Comparison of ENCODE assay signal across 8 mouse cellular contexts in the genomic region with DNA sequence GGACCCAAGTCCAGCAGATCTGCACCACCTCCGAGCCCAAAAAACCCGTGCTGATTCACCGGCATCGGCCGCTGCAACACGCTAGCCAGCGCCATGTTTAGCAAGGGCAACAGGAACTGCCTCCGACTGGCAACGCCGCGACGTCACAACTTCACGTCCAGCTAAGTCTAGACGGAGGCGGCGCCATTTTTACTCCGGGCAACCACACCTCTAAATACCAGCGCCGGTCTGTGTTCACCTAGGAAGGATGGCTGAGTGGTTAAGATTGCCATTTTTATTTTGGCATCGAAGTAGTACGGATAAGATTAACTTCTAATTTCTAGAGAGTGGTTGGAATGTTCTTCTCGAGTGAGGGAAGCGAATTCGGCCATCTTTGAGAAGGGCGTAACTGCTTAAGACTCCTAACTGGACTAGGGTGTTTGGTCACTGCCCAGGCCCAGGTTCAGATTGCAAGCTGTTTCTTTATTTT. TPM values are rescaled to one million over a fixed set of nuclear protein-coding genes. Genes with fewer than 3 reads are reported as not detected.
DNase-seq lines count a peak whose midpoint lies in the region; ATAC-seq and TF ChIP-seq lines count a peak whose summit lies in the region.

A gene (minus strand): TSS at position 126 of the 469 bp plus-strand sequence.

- TF ChIP-seq CTCF in liver, adult 2 months (IDR thresholded peaks at IDR 0.05; ENCODE audit: low read depth, low read length): no peak

- under 1% methylated on average over 25 of the region's 25 CpGs for WGBS in heart, embryonic 10.5 days
- under 1% methylated on average over 25 of the region's 25 CpGs for WGBS in kidney, embryonic 15.5 days
- under 1% methylated on average over 25 of the region's 25 CpGs for WGBS in liver, adult 2 months

- peak within 1 kb of the TSS; percentile 89 for H3K9ac ChIP-seq in kidney, embryonic 15.5 days
- H3K9ac ChIP-seq in liver, adult 2 months (ENCODE audit: low read depth, low read length): peak within 1 kb of the TSS; percentile 70

- ATAC-seq in erythroblast, adult 5-6 weeks (replicated peaks; ENCODE audit: low FRiP score, poor library complexity, severe bottlenecking): peak; percentile 97
- ATAC-seq in kidney, embryonic 15.5 days (replicated peaks; ENCODE audit: low FRiP score): peak; percentile 89

- H3ac ChIP-seq in myocyte (ENCODE audit: control insufficient read depth, insufficient read length): no peak within 1 kb of the TSS

- DNase-seq in B cell, adult 2 months: peak; percentile 86 to 88
- peak; percentile 96 for DNase-seq in brain, adult 2 months (ENCODE audit: low read depth, low spot score)
- DNase-seq in heart, embryonic 10.5 days (ENCODE audit: low spot score): peak; percentile 96
- peak; percentile 84 for DNase-seq in liver, adult 2 months (ENCODE audit: extremely low read depth, low read depth, low spot score)
- peak; percentile 91 for DNase-seq in splenic B cell, adult 2 months (ENCODE audit: low read depth, low spot score)

- peak; percentile 37; the same call in 1 of the 2 replicates for TF ChIP-seq POLR2A in liver, adult 2 months (IDR thresholded peaks at IDR 0.05; ENCODE audit: extremely low read depth, insufficient read depth, low read length)
- peak; percentile 77 for TF ChIP-seq POLR2A in myocyte (IDR thresholded peaks at IDR 0.05; ENCODE audit: insufficient read length, low read depth)

- peak within 1 kb of the TSS; percentile 95 for H3K27ac ChIP-seq in heart, embryonic 10.5 days
- peak within 1 kb of the TSS; percentile 87 for H3K27ac ChIP-seq in kidney, embryonic 15.5 days
- peak within 1 kb of the TSS; percentile 45; the same call in 1 of the 2 replicates for H3K27ac ChIP-seq in liver, adult 2 months (replicated peaks; ENCODE audit: insufficient read depth, low read depth, low read length)

- peak within 1 kb of the TSS; percentile 65 for H3K4me2 ChIP-seq in kidney, embryonic 15.5 days
- H3K4me2 ChIP-seq in myocyte (ENCODE audit: low read depth): peak within 1 kb of the TSS; percentile 68

- H3K9me3 ChIP-seq in heart, embryonic 10.5 days: no peaks in the 10 kb centered on the region
- H3K9me3 ChIP-seq in kidney, embryonic 15.5 days (replicated peaks): no peaks in the 10 kb centered on the region

- H3K4me3 ChIP-seq in heart, embryonic 10.5 days: peak within 1 kb of the TSS; percentile 92
- H3K4me3 ChIP-seq in kidney, embryonic 15.5 days (replicated peaks): peak within 1 kb of the TSS; percentile 86
- H3K4me3 ChIP-seq in liver, adult 2 months (ENCODE audit: insufficient read depth, low read depth, low read length): peak within 1 kb of the TSS; percentile 97
- peak within 1 kb of the TSS; percentile 58 for H3K4me3 ChIP-seq in myocyte

- peaks cover 4% of the 10 kb centered on the region; the same call in 1 of the 2 replicates for H3K79me2 ChIP-seq in liver, adult 2 months (ENCODE audit: control insufficient read depth, insufficient read depth, low read length)
- peaks cover 21% of the 10 kb centered on the region for H3K79me2 ChIP-seq in myocyte (ENCODE audit: control insufficient read depth, insufficient read depth)

- no peaks in the 10 kb centered on the region for H3K27me3 ChIP-seq in heart, embryonic 10.5 days (ENCODE audit: insufficient read depth, poor library complexity, severe bottlenecking)
- H3K27me3 ChIP-seq in kidney, embryonic 15.5 days: no peaks in the 10 kb centered on the region
- no peaks in the 10 kb centered on the region for H3K27me3 ChIP-seq in liver, adult 2 months (ENCODE audit: control insufficient read depth, insufficient read depth, low read length)
- H3K27me3 ChIP-seq in myocyte (ENCODE audit: control insufficient read depth, insufficient read depth, insufficient read length): no peaks in the 10 kb centered on the region
- H3K27me3 ChIP-seq in splenic B cell, adult 2 months (ENCODE audit: control insufficient read depth, insufficient read depth, low read length, poor library complexity, severe bottlenecking): no peaks in the 10 kb centered on the region

- peaks cover 33% of the 10 kb centered on the region for H3K36me3 ChIP-seq in heart, embryonic 10.5 days
- peaks cover 30% of the 10 kb centered on the region for H3K36me3 ChIP-seq in kidney, embryonic 15.5 days
- peaks cover 8% of the 10 kb centered on the region for H3K36me3 ChIP-seq in liver, adult 2 months (ENCODE audit: control insufficient read depth, insufficient read depth, low read length)
- H3K36me3 ChIP-seq in myocyte (ENCODE audit: control insufficient read depth, insufficient read depth): peaks cover 5% of the 10 kb centered on the region
- 0 out of 2 replicates have a peak, but pooled peaks cover 2% of the 10 kb centered on the region for H3K36me3 ChIP-seq in splenic B cell, adult 2 months (ENCODE audit: control insufficient read depth, insufficient read depth, low read length, poor library complexity, severe bottlenecking)

- H3K4me1 ChIP-seq in heart, embryonic 10.5 days: peaks cover 11% of the 10 kb centered on the region; the same call in 1 of the 2 replicates
- H3K4me1 ChIP-seq in kidney, embryonic 15.5 days: peaks cover 12% of the 10 kb centered on the region
- peaks cover 3% of the 10 kb centered on the region for H3K4me1 ChIP-seq in liver, adult 2 months (ENCODE audit: control insufficient read depth, insufficient read depth, low read length)

TF ChIP-seq in myocyte, 11 proteins besides CTCF, POLR2A, EP300 and RAD21:
- TF ChIP-seq MYOD1 (IDR thresholded peaks at IDR 0.05; ENCODE audit: control insufficient read depth in 1 of 3, insufficient read length in 2 of 3, low read depth in 2 of 3) (no peak), POLR2AphosphoS2 (IDR thresholded peaks at IDR 0.05; ENCODE audit: insufficient read length, low read depth) (peak; percentile 78), TCF3 (IDR thresholded peaks at IDR 0.05; ENCODE audit: insufficient read length, low read depth) (no peak)
TF ChIP-seq in myocyte: peak in this region for 1.

RNA-seq across cellular contexts. Expression of the gene that starts here (rescaled TPM):
- 47.7 and 51.0 TPM in 2 replicates for total RNA-seq in erythroblast, adult 5-6 weeks (2015; ENCODE audit: low replicate concordance)
- total RNA-seq in erythroblast, adult 5-6 weeks (2017; ENCODE audit: low replicate concordance): 12.9 and 18.1 TPM in 2 replicates
- polyA plus RNA-seq in heart, embryonic 10.5 days (2016; fragmentation: Nextera tagmentation; extraction: Ambion mirVana): 392 and 455 TPM in 2 replicates
- polyA plus RNA-seq in kidney, embryonic 15.5 days (2015; fragmentation: Nextera tagmentation; extraction: Ambion mirVana): 422 and 424 TPM in 2 replicates
- total RNA-seq in liver, adult 2 months (2014; rRNA removed): 179 and 181 TPM in 2 replicates
- 217 and 221 TPM in 2 replicates for polyA plus RNA-seq in liver, adult 2 months (2012; rRNA removed)
- 416 TPM for polyA plus RNA-seq in myocyte (2012; fragmentation: generic; extraction: Trizol)

Comparison
In these comparisons a context has a peak if more than half of its experiments do, and no peak if none do; other contexts are left out.
1. Peak in every context shown above with its lines: DNase-seq, ATAC-seq, H3K4me3 ChIP-seq and H3K27ac ChIP-seq.
2. H3K27ac ChIP-seq: peak in every context shown above with its lines; median percentile 95 in heart, embryonic 10.5 days; 87 in kidney, embryonic 15.5 days; 45 in liver, adult 2 months.